Mouse (Mus musculus) cerebellum, postnatal 25 days (tissue): ENCODE results near the gene Otud4.
A peak's percentile ranks its signal among the peaks of the same experiment; 100 is the strongest.
"Not testable (repeated sequence)": the region's sequence is repeated elsewhere in the genome, so short reads cannot be mapped to it uniquely, and the experiment has no call there.

Experiments
- DNase-seq, 2 experiments: peaks; one replicate each; pipeline ENCODE4 v3.0.0; 2021; ENCODE audit warnings: mixed read lengths in 2 of 2

The Otud4 gene

DNA sequence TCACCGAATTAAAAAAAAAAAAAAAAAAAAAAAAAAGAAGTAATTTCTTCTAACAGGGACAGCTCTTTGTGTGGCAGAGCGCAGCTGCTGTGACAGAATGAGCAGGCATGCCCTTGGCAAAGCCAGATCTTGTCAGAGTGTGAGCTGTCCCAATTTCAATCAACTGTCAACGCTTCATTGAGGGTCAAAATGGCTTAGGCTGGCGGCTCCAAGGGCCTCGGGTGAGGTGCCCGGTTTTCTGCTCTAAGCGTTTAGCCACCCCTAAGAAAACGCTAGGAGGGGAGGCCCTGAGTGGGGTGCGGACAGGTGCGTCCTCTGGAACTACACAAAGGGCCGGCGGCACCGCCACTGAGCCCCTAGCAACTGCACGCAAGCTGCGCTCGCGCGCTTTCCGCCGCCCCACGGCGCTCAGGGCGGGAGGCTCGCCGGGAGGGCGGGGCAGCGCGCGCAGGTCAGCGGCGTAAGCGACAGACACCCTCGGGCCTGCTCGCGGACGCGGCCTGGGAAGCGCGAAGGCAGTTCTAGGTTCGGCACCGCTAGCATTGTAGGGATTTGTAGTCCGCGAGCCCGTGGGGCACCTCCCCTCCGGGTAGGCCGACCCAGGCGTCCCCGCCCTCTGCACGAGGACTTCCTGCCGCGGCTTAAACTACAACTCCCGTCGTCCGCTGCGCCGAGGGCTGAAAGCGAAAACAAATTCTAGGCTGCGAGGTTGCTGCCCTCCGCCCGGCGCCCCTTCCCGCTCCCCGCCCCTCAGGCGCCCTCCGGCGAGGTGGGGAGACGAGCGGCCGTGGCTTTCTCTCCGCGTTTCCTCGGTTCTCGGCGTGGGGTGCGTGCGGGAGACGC is 490 bp upstream of the Otud4 start:
- DNase-seq, result peak; percentile 97

DNA sequence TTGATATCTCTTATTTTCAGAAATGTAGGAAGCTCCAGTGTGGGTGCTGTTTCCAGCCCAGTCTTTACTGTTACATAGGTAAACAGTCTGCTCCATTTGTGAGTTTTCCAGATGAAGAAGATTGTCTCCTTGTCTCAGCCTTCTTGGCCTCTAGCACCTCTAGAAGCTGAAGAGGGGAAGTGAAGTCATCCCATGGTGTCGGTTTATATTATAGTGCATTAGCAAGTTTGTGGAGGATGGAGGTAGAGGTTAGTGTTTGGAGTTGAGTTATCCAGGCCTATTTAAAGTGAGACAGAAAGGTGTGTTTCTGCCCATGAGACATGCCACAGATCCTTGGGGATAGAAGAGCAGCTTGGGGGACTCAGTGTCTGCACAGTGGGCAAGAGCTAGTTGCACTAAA is 1.7 kb downstream of the Otud4 start:
- DNase-seq, result no peak

DNA sequence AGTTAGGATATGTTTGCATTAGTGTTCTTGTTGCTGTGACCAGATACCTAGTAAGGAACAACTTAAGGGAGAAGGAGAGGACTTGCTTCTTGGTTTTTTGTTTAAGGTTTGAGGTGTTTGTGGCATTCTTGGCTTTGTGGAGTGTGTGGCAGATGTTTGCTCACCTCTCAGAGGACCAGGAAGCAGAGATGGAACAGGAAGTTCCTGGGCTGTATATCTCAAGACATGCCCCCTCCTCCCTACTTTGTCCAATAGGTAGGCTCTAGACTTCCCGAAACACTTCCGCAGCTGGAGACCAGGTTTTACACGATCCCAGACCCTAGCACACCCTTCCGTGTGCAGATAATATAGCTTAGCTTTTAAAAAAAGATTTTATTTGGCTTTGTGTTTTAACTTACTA is 10.2 kb downstream of the Otud4 start:
- no peak for DNase-seq

DNA sequence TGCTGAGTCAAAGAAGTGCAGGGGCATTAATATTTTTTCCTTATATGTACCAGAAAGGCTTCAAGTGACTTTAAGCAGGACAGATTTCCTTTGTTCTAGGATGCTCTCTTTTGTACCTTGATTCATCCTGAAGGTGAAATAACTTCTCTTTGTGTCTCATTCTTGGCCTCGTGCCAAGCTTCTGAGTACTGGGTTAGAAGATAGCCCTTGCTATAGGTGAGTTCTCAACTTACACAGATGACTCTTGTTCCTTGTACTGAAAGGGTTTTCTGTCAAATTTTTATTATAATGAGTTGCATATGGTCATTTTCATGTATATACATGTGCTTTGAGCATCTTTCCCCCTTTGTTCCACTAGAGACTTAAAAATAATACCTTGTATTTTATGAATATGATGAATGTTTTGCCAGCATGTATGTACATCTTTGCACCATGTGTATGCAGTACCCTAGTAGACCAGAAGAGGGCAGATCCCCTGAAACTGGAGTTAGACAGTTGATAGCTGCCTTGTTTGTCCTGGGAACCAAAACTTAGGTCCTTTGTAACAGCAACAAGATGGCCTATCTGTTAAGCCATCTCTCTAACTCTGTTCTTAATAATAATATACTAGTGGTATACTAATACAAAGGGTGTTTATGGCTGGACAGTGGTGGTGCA is 10.9 kb downstream of the Otud4 start:
- peak in 1 of 2 experiments; percentile 36 for DNase-seq

DNA sequence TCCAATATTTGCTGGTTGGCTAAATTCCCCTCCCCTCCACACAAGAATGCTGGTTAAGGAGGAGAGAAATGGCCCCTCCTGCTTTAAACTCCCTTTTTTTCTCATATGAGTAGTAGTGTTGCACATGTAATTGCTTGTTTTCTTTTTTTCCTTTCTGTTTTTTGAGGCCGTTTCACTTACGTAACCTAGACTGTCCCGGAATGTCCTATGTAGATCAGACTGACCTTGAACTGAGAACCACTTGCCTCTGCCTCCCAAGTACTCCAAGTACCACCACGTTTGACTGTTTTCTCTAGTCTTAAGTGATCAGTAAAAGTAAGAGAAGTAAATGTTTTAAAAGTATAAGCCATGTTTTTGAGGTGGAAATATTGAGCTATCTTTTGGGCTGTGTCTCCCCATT is 14.3 kb downstream of the Otud4 start:
- no peak for DNase-seq

DNA sequence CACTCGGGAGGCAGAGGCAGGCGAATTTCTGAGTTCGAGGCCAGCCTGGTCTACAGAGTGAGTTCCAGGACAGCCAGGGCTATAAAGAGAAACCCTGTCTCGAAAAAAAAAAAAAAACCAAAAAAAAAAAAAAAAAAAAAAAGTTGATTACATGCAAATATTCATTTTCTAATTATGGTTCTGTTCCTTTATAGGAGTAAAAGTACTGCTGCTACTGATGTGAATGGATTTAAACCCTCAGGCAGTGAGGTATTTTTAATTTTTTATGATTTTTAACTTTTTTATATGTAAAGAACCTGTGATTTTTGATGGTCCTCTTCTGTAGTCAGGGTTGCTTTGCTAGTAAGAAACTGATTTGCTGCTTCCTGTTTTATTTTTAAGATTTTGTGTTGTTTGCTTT is 19.3 kb downstream of the Otud4 start:
- not testable (repeated sequence) for DNase-seq

DNA sequence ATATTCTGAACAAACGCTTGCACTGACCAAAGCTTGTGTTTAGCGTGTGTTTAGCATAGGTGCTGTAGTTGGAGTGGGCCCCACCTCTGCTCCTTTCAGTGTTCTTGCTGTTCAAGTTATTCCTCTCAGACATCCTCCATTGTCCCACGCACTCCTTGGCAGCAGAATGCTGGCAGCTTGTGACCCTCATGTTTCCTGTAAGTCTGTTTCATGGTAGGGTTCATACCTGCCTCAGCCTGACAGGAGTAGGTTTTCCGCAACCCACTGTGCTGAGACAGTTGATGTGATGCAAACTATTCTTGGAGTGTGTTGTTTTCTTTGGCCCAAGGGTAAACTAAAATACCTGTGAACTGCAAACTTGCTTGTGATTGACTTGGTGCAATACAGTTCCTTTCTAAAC is 37.0 kb downstream of the Otud4 start:
- peak in 1 of 2 experiments; percentile 9 for DNase-seq

DNA sequence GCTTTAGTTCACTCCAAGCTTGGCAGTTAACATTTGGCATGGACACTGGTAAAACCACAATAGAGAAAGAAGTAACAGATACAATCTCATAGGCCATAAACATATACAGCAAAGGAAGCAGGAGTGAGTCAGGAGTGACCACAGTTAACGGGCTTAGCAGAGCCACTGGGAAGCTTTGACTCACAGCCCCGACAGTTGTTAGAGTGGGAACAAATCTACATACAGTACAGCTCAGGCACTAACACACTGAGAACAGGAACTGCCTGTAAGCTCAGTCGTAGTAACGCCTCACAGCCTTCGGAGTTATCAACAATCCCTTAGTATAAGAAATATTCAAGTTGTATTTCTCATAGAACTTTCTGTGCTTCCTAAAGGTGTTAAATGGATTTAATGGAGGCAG is 39.6 kb downstream of the Otud4 start:
- no peak for DNase-seq

DNA sequence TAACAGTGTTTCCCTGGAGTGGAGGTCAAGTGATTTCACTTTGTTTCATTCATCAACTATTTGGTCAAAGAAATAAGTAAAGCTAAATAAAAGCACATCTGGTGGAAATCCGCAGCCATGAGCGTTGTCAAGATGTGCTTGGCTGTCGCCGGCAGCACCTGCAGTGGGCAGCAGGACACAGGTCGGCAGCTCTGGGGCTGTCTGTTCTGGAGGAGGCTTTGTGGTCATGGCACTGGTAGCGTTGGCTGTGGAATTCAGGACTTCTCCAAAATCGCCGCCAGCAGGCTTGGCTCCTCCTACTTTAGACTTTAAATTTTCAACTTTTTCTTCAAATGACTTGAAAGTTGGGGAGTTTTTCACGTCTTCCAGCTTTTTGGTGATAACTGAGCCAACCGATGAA is 40.7 kb downstream of the Otud4 start:
- DNase-seq, result peak in 1 of 2 experiments; percentile 12

DNA sequence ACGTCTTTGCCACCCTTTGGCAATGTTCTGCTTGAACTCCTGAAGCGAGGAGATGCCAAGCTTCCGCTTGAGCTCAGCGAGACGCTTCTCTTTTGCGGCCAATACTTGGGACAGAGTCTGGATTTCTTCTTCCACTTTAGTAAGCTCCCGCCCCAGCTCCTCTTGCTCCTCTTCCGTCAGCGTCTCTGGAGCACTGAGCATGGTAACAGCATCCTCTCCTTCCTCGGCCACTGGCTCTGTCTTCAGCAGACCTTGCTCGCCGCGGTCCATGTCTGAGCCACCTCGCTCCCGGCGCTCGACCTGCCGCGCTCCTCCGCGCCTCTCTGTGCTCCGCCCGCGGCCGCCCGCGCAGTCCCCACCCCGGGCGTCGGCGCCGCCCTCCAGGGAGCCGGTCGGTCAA is 41.1 kb downstream of the Otud4 start:
- DNase-seq, result peak; percentile 43 to 57

DNA sequence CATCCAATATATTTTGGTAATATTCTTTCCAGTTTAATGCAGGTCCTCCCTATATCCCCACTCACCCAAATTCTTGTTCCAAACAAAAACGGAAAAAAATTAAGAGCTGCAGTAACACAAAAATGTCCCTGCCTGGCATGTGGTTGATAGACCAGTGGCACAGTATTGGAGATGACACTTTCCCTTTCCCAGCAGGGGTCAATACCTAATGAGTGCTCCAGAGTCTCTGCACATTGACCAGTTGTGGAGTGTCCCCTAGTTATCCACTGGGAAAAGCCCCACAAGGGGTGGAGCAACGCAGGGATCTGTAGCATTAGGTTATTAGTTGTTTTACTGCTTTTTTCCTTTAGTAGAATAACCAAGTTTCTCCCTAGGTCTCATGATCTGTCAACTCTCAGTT is 41.5 kb downstream of the Otud4 start:
- peak in 1 of 2 experiments; percentile 7 for DNase-seq

DNA sequence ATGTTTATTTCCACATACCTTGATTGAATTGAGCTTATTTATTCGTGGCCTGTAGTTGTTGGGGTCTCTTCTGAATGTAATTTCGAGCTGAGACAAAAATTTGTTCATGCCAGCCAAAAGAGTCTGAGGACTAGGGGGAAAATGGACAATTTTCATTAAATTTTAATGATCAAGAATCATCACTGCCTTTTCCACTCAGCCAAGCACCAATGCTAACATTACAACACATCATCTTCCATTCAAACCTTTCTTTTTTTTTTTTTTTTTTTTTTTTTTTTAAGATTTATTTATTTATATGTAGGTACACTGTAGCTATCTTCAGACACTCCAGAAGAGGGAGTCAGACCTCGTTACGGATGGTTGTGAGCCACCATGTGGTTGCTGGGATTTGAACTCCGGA is 46.5 kb downstream of the Otud4 start:
- DNase-seq, result not testable (repeated sequence)

DNA sequence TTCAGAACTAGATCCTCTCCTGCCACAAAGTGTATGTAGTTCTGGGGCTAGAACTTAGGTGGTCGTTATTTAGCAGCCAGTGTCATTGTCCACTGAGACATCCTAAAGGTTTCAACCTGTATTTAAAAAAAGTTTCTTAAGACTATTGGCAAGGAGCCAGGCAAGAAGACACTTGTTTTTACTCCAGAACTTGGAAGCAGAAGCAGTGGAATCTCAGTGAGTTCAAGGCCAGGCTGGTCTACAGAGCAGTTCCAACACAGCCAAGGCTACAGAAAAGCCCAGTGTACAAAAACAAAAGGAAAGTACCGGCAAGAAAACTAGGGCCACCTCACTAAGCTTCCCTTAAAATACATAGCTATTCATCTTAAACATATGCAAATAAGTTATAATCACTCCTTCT is 53.1 kb downstream of the Otud4 start:
- no peak for DNase-seq

DNA sequence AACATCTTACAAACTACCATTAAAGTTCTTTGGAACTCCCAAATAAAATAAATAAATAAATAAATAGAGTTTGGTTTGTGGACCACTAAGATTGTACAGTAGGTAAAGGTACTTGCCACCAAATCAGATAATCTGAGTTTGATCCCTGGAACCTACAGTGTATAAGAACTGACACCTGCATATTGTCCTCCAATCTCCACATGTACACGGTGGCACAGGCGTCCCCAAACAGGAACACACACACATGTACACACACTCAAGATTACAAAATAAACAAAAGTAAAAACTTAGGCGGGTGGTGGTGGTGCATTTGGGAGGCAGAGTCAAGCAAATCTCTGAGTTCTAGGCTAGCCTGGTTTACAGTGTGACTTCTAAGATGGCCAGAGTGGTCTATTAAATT is 67.3 kb downstream of the Otud4 start:
- no peak for DNase-seq

DNA sequence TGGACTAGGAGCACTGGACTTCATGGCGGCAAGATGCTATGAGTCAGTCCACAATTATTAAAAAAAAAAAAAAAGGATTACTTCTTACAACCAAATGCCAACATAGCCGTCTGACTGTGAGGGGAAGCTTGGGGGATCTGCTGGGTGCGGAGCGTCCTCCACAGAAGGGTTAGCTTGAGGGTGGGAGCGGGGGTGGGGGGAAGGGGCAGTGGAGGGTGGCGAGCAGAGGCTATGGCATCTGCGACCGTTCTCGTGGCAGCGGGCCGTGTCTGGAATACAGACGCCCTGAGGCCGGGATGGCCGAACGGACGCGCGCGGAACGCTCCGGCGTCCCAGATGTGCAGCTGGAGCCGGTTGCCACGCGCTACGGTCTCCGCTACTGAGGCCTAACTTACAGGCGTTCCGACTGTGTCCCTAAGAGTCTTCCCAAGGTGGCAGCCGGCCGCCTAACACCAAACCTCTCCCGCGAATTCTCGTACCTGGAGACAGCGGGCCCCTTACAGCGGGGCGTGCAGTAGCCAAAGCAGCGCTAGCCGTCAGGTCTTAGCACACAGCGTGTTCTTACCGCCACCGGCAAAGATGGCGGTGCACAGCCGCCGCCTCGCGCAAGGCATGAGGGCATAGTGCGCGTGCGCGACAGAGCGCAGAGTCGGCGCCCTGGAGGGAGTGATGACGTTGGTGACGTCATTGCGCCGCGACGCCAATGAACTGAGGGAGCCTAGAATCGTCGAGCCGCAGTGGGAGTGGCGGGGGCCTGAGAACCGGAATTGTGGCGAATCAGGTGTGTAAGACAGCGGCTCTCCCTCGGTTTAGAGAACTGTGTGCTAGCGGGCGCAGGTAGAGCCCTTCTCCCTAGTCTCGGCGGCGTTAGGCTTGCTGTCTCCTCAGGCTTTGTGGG is 71.9 kb downstream of the Otud4 start, which contains the start of the genes Abce1 and Anapc10:
TSS of gene Abce1 (minus strand) at position 677 of the 898 bp plus-strand sequence.
TSS of gene Anapc10 (plus strand) at position 757 of the 898 bp plus-strand sequence.
- peak; percentile 98 to 99 for DNase-seq

DNA sequence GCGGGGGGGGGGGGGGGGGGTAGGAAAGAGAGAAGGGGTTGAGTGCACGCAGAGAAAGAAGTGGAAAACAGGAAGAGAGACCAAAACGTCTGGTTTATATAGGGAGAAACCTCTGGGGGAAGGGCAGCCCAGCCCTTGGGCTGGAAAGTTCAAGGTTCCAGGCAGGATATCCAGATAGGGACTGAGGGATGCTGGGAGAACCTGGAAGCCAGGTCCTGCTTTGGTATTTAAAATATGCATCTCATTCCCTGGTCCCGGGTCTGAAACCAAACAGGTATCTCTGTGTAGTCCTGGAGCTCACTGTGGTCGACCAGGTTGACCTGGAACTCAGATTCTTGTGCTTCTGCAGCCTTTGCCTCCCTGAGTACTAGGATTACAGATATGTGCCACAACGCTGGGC is 73.3 kb downstream of the Otud4 start:
- no peak for DNase-seq

DNA sequence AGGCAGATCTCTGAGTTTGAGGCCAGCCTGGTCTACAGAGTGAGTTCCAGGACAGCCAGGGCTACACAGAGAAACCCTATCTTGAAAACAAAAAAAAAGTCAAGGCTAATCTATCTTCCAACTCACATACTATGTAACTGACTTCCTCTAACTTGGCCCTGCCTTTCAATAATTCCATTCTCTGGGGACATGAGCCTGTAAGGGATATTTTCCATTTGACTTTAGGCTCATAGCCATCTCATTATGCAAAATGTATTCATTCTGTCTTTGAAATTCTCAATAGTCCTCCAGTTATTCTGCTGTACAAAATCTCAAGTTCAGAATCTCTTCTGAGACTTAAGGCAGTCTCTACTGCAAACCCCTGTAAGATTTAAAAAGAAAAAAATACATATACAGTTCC is 82.1 kb downstream of the Otud4 start:
- DNase-seq, result no peak

DNA sequence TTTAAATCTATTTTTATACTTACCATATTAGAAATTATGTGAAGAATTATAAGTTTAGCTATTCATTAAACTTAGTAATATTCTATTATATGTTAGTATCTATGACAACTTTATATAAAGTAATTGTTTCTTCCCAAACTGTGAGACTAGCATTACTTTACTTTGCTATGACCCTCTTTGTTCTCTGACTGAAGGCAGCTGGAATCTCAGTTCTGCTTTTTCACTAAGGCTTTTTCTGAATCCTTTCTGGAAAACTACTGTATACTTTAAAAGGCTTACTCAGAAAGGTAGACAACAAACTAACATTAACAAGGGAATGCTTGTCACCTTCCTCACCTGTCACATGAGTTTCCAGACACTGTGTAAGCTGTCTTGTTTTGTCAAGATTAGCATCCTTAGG is 83.9 kb downstream of the Otud4 start:
- no peak for DNase-seq

DNA sequence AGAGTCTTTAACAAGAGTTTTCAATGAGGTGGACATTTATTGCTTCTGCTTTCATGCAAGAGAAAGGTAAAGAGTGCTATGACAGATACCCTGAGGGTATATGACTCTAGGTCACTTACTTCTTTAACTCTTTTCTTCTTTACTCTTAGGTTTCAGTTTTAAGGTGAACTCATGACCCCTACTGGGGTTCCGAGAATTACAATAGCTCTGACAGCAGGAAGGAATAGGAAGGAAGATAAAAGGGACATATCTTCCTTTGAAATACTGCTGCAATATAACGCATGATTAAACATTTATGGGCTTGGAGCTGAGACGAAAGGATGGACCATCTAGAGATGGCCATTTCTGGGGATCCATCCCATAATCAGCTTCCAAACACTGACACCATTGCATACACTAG is 85.2 kb downstream of the Otud4 start:
- DNase-seq, result no peak
